In genomic region chr12:64897060-64897730, GRCm38 (mm10) we compare ENCODE assay signal across 8 mouse cellular contexts. TPM values are rescaled to one million over a fixed set of nuclear protein-coding genes. Genes with fewer than 3 reads are reported as not detected.
A peak's percentile ranks its signal among the peaks of the same experiment; 100 is the strongest.
DNase-seq lines count a peak whose midpoint lies in the region; ATAC-seq and TF ChIP-seq lines count a peak whose summit lies in the region.

No protein-coding gene starts in this region.

- no peaks in the 10 kb centered on the region for H3K9me3 ChIP-seq in ES-Bruce4 (replicated peaks; ENCODE audit: control insufficient read depth, insufficient read depth, low read length, poor library complexity, severe bottlenecking)
- no peaks in the 10 kb centered on the region for H3K9me3 ChIP-seq in forebrain, embryonic 13.5 days (replicated peaks)

- peak; percentile 92 for ATAC-seq in frontal cortex, adult (ENCODE audit: low TSS enrichment)
- ATAC-seq in forebrain, embryonic 13.5 days = peak; percentile 86

- H3K36me3 ChIP-seq in ES-Bruce4 (ENCODE audit: control insufficient read depth, insufficient read depth, low read length, poor library complexity, severe bottlenecking) = no peaks in the 10 kb centered on the region
- H3K36me3 ChIP-seq in forebrain, embryonic 13.5 days (ENCODE audit: poor library complexity, severe bottlenecking) = no peaks in the 10 kb centered on the region

- H3K27ac ChIP-seq in ES-Bruce4 (ENCODE audit: insufficient read depth, low read length) = no peak overlapping the region
- H3K27ac ChIP-seq in forebrain, embryonic 13.5 days = no peak overlapping the region

- H3K4me3 ChIP-seq in ES-Bruce4 (ENCODE audit: low read depth, low read length) = no peak overlapping the region
- H3K4me3 ChIP-seq in forebrain, embryonic 13.5 days = no peak overlapping the region

- TF ChIP-seq CTCF in ES-Bruce4 (IDR thresholded peaks at IDR 0.05; ENCODE audit: low read depth, low read length) = peak; percentile 87

- H3K4me2 ChIP-seq in forebrain, embryonic 13.5 days = no peak overlapping the region

- no peaks in the 10 kb centered on the region for H3K4me1 ChIP-seq in ES-Bruce4 (ENCODE audit: control insufficient read depth, insufficient read depth, low read length)
- H3K4me1 ChIP-seq in forebrain, embryonic 13.5 days = no peaks in the 10 kb centered on the region

- H3K9ac ChIP-seq in ES-Bruce4 (ENCODE audit: low read depth, poor library complexity, severe bottlenecking) = no peak overlapping the region
- no peak overlapping the region for H3K9ac ChIP-seq in forebrain, embryonic 13.5 days

- WGBS in forebrain, embryonic 13.5 days = 46% methylated on average over 4 of the region's 4 CpGs

- no peak for DNase-seq in frontal cortex, postnatal 14 days (ENCODE audit: low spot score in 2 of 2)
- DNase-seq in c-Kit-positive CD71-positive TER-119-negative erythroid progenitor cells, embryonic 14.5 days (ENCODE audit: low read depth) = peak; percentile 20
- peak; percentile 71 for DNase-seq in kidney, postnatal 10 days
- DNase-seq in lung, postnatal 25 days (ENCODE audit: low spot score) = peak; percentile 26
- DNase-seq in right cerebral cortex, postnatal 10 days (ENCODE audit: low spot score in 2 of 2) = peak; percentile 53 to 85

- TF ChIP-seq EP300 in ES-Bruce4 (IDR thresholded peaks at IDR 0.05; ENCODE audit: insufficient read depth, low read depth, low read length) = no peak

- TF ChIP-seq POLR2A in ES-Bruce4 (IDR thresholded peaks at IDR 0.05; ENCODE audit: insufficient read depth, low read length) = no peak

- no peaks in the 10 kb centered on the region for H3K27me3 ChIP-seq in ES-Bruce4 (ENCODE audit: control insufficient read depth, insufficient read depth, low read length, poor library complexity, severe bottlenecking)
- H3K27me3 ChIP-seq in forebrain, embryonic 13.5 days = no peaks in the 10 kb centered on the region

RNA-seq across cellular contexts. Expression of gene Gm527, which starts 20.5 kb away (rescaled TPM):
- 13.0 and 13.2 TPM in 2 replicates for polyA plus RNA-seq in ES-Bruce4 (2011; ENCODE audit: insufficient read depth, insufficient read length, low read depth, missing spikeins)
- 1.6 and 2.6 TPM in 2 replicates for polyA plus RNA-seq in forebrain, embryonic 13.5 days (2015; fragmentation: Nextera tagmentation; extraction: Ambion mirVana)

Comparison
In these comparisons a context has a peak if more than half of its experiments do, and no peak if none do; other contexts are left out.
1. DNase-seq: peak in c-Kit-positive CD71-positive TER-119-negative erythroid progenitor cells, embryonic 14.5 days (single experiment), kidney, postnatal 10 days (single experiment), lung, postnatal 25 days (single experiment) and right cerebral cortex, postnatal 10 days (2 of 2); none in frontal cortex, postnatal 14 days (0 of 2).